Mouse (Mus musculus) limb, embryonic 14.5 days (tissue): ENCODE measurements around the gene H1f0. TPM values are rescaled to one million over a fixed set of nuclear protein-coding genes. Genes with fewer than 3 reads are reported as not detected.

Source experiments
- ATAC-seq: fragments of 200-750 bp; cut with Nextera tagmentation; 2 replicates; pipeline ENCODE4 v1.8.0; 2017; ENCODE audit warnings: low read depth, moderate number of reproducible peaks, moderate TSS enrichment; ENCODE audit not compliant: low FRiP score
- DNase-seq: peaks from one replicate; pipeline ENCODE4 v3.0.0-alpha.2; 2015; ENCODE audit warnings: low spot score
- H3K27ac ChIP-seq: fragments of 300-500 bp; sonication (generic); replicated peaks from 2 replicates; pipeline ENCODE4 v1.5.1; 2014; ENCODE audit warnings: low read depth, mild to moderate bottlenecking, low read length, moderate library complexity, mixed read lengths
- H3K27me3 ChIP-seq: fragments of 300-500 bp; sonication (generic); 2 replicates; pipeline ENCODE4 v1.6.1; 2014; ENCODE audit warnings: low read length, mixed read lengths; ENCODE audit not compliant: control insufficient read depth, insufficient read depth
- H3K36me3 ChIP-seq: fragments of 300-500 bp; sonication (generic); 2 replicates; pipeline ENCODE4 v1.6.1; 2014; ENCODE audit warnings: mild to moderate bottlenecking, low read length, moderate library complexity, mixed read lengths; ENCODE audit not compliant: control insufficient read depth, insufficient read depth
- H3K4me1 ChIP-seq: fragments of 300-500 bp; sonication (generic); 2 replicates; pipeline ENCODE4 v1.6.1; 2014; ENCODE audit warnings: antibody characterized with exemption, low read length, mixed read lengths; ENCODE audit not compliant: control insufficient read depth, insufficient read depth
- H3K4me2 ChIP-seq: fragments of 300-500 bp; sonication (generic); replicated peaks from 2 replicates; pipeline ENCODE4 v1.6.1; 2014; ENCODE audit warnings: low read depth, mild to moderate bottlenecking, low read length, moderate library complexity; ENCODE audit not compliant: severe bottlenecking
- H3K4me3 ChIP-seq: fragments of 300-500 bp; sonication (generic); replicated peaks from 2 replicates; pipeline ENCODE4 v1.5.1; 2014; ENCODE audit warnings: low read length
- H3K9ac ChIP-seq: fragments of 300-500 bp; sonication (generic); 2 replicates; pipeline ENCODE4 v1.6.1; 2014; ENCODE audit warnings: mild to moderate bottlenecking, low read depth, low read length, moderate library complexity; ENCODE audit not compliant: severe bottlenecking
- H3K9me3 ChIP-seq: fragments of 300-500 bp; sonication (generic); 2 replicates; pipeline ENCODE4 v1.6.1; 2016; ENCODE audit warnings: low read length; ENCODE audit not compliant: control insufficient read depth
- POLR2A ChIP-seq: fragments of 200-500 bp; IDR thresholded peaks from 2 replicates; pipeline ENCODE4 v1.8.0; 2012; ENCODE audit warnings: inconsistent platforms, mild to moderate bottlenecking, moderate library complexity, borderline replicate concordance; ENCODE audit not compliant: insufficient read depth, insufficient read length; ENCODE audit errors: extremely low read depth
- WGBS: fragments of 180-500 bp; shearing (Covaris S2); extraction: QIAGEN DNeasy Blood & Tissue Kit; methylation state at CpG from one replicate; pipeline ENCODE4 v1.1.7; 2014; 5-methylcytosine and 5-hydroxymethylcytosine counted together
- polyA plus RNA-seq, 2 experiments: library from polyadenylated mRNA; depleted of rRNA in 1 of 2; stranded (reverse) in 1 of 2; unstranded in 1 of 2; fragments of >200 nt; fragmentation: Nextera tagmentation in 1 of 2; extraction: Ambion mirVana in 1 of 2; gene quantifications; 2 replicates each; pipeline versions ENCODE4 v1.2.1 to v1.2.3; 2012 to 2014

The H1f0 gene
- polyA plus RNA-seq, 2 experiments: 250 to 433 TPM

- Histone ChIP-seq H3K4me2 (peak overlapping the region; percentile 38), H3K9me3 (no peaks in the 10 kb centered on the region), H3K27me3 (no peaks in the 10 kb centered on the region), H3K4me1 (peaks cover 18% of the 10 kb centered on the region), H3K9ac (no peak overlapping the region), H3K27ac (no peak overlapping the region), H3K4me3 (peak overlapping the region; percentile 13; the same call in 1 of the 2 replicates), H3K36me3 (no peaks in the 10 kb centered on the region)
- no peak for TF ChIP-seq POLR2A
- ATAC-seq: no peak
- DNase-seq: no peak
- WGBS: 13% methylated on average over 15 of the region's 18 CpGs
Measured at GRCm38 (mm10) chr15:79025687-79026308, 2.5 kb upstream of the H1f0 start.

- H3K4me3 ChIP-seq: peak overlapping the region; percentile 82
- H3K27ac ChIP-seq: 0 out of 2 replicates have a peak overlapping the region, but pooled peaks have one; percentile 38
- no peak for ATAC-seq
- no peaks in the 10 kb centered on the region for H3K27me3 ChIP-seq
- peak overlapping the region; percentile 100 for H3K9ac ChIP-seq
- no peaks in the 10 kb centered on the region for H3K36me3 ChIP-seq
- no peak for TF ChIP-seq POLR2A
- 43% methylated on average over 14 of the region's 14 CpGs for WGBS
- H3K9me3 ChIP-seq: no peaks in the 10 kb centered on the region
- H3K4me1 ChIP-seq: peaks cover 25% of the 10 kb centered on the region
- DNase-seq: no peak
- H3K4me2 ChIP-seq: peak overlapping the region; percentile 96
Measured at GRCm38 (mm10) chr15:79026511-79027290, 1.5 kb upstream of the H1f0 start.

GRCm38 (mm10) chr15:79027291-79028205, 702 bp upstream of the H1f0 start:
- H3K36me3 ChIP-seq: no peaks in the 10 kb centered on the region
- 9% methylated on average over 27 of the region's 46 CpGs for WGBS
- H3K27ac ChIP-seq: peak overlapping the region; percentile 99
- no peaks in the 10 kb centered on the region for H3K27me3 ChIP-seq
- peak overlapping the region; percentile 100 for H3K9ac ChIP-seq
- no peak for TF ChIP-seq POLR2A
- peak overlapping the region; percentile 96 for H3K4me2 ChIP-seq
- peak overlapping the region; percentile 82 for H3K4me3 ChIP-seq
- H3K4me1 ChIP-seq: peaks cover 25% of the 10 kb centered on the region
- no peak for DNase-seq
- ATAC-seq: no peak
- H3K9me3 ChIP-seq: no peaks in the 10 kb centered on the region

GRCm38 (mm10) chr15:79028823-79029484, 704 bp downstream of the H1f0 start:
- DNase-seq (no peak), ATAC-seq (no peak)
- H3K27ac ChIP-seq: peak overlapping the region; percentile 99
- WGBS: 16% methylated on average over 16 of the region's 16 CpGs
- peak overlapping the region; percentile 96 for H3K4me2 ChIP-seq
- peak overlapping the region; percentile 100 for H3K9ac ChIP-seq
- H3K4me3 ChIP-seq: peak overlapping the region; percentile 82
- no peaks in the 10 kb centered on the region for H3K27me3 ChIP-seq
- H3K36me3 ChIP-seq: no peaks in the 10 kb centered on the region
- peaks cover 25% of the 10 kb centered on the region for H3K4me1 ChIP-seq
- no peak for TF ChIP-seq POLR2A
- H3K9me3 ChIP-seq: no peaks in the 10 kb centered on the region
